Mouse (Mus musculus) testis, adult 10 weeks (tissue): ENCODE data around the gene Gm20518. TPM values are rescaled to one million over a fixed set of nuclear protein-coding genes. Genes with fewer than 3 reads are reported as not detected.

ENCODE experiments used
- polyA plus RNA-seq: library from polyadenylated mRNA; stranded (reverse); fragments of 350-450 nt; fragmentation: Illumina TruSeq; extraction: RNeasy Lipid Tissue Mini Kit (QIAGEN cat#74804); gene quantifications from one replicate; pipeline ENCODE4 v1.2.3, GENCODE M21; 2014; ENCODE audit warnings: low read depth, low replicate concordance

Gene Gm20518
- 0.21 TPM for polyA plus RNA-seq

GRCm38 (mm10) chr16:17891567-17891959, at the start of gene Gm20518:
TSS of gene Gm20518 (minus strand) at chr16:17891671.

DNA sequence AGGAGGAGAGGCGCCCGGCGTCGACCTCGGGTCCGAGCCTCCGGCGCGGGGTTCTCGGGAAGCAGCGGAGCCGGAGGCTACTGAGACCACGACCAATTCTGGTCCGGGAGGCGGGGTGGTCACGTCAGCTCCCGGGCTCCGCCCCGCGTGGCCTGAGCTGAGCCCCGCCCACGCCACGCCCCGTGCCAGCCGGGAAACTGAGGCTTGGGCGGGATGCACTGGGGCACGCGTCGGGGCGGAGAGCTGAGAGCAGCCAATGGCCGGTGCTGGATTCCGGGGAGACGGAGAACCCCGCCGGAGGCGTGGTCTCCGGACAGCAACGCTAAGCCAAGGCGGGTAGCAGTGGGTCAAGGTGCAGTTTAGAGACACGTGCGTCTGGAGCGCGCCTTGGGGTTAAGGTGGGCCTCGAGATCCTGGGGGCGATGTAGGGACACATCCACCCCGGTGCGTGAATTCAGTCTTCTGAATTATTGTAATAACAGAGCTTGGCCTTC, 36.7 kb upstream of the Gm20518 start, which contains the start of gene Slc25a1:
Slc25a1 (minus strand) TSS at position 133 of the 494 bp plus-strand sequence.

DNA sequence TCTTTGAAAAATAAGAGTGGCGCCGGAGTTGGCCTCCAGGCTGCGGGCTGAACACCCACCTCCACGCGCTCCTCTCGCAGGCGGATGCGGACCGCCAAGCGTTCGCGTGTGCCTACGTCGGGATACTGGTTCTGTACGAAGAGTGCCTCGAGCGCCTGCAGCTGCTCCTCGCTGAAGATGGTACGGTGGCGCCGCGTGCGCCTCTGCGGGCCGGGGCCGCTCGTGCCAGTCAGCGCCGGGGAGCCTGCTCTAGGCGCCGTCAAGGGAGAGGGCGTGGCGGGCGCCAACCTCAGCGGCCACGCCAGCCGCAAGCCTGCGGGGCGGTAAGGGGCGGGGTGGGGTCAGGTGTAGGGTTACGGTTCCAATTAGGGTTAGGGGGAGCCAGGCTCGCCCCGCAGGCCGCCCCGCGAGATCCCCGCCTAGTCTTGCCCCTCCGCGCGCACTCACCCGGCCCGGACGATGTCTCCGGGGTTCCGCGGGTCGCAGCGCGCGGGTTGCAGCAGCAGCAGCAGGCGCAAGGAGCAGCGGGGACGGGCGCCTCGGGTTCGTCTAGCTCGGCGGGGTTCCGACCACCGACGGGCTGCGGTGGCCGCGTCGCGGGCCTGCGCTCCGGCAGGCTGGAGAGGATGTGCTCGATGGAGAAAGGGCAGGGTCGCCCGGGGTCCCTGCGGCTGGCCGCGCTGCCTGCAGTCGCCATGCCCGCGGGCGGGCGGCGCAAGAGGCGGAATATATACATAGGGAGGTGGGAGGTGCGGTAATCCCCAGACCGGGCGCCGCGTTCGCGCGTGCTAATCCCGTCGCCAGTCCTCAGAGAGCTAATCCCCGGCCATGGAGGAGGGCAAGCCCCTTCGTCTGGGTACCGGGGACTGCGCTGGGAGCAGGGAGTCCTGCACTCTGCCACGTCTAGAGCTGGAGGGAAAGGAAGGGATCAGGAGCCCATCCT, 23.1 kb upstream of the Gm20518 start, which contains the start of gene Gsc2:
Gsc2 (minus strand) TSS at position 753 of the 943 bp plus-strand sequence.

DNA sequence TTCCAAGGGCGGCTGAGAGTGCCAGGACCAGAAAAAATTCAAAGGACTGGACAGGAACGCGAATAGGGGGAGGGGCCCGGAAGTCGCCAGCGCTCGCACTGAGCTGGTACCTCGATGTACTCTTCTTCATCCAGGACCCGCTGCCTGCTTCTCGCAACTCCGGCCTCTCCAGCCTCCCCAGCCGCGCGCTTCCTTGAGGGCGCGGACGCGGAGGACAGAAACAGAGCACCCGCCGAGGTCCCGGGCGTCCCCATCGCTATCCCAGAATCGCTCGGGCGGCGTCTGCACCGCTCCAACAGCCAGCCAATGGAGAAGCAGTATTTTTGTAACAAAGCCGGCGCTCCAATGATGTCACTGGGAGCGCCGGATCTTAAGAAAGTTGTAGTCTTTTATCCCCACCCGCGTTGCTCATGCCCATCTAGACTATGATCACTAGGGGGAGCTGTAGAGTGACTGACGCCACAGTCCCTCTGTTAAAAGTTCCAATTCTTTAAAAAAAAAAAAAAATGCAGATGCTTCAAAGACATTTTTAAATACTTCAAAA, 19.7 kb upstream of the Gm20518 start, which contains the start of gene Ess2:
Ess2 (minus strand) TSS at position 297 of the 544 bp plus-strand sequence.

DNA sequence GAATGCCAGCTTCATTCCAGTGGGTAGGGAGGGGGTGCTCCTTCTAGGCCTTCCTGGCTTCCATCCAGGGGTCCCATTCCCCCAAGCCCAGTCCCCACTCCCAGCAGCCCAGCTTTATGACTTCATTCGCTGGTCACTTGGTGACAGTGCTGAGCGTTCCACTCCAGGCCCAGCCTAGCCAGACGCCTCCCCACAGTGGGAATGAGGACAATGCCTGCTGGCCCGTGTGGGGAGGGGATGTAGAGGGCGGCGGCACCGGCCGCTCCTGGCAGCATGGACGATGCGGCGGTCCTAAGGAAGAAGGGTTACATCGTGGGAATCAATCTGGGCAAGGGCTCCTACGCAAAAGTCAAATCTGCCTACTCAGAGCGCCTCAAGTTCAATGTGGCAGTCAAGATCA, 7.0 kb upstream of the Gm20518 start, which contains the start of the genes Dgcr2 and Tssk2:
Dgcr2 (minus strand) TSS at position 101 of the 400 bp plus-strand sequence.
Tssk2 (plus strand) TSS at position 176 of the 400 bp plus-strand sequence.

DNA sequence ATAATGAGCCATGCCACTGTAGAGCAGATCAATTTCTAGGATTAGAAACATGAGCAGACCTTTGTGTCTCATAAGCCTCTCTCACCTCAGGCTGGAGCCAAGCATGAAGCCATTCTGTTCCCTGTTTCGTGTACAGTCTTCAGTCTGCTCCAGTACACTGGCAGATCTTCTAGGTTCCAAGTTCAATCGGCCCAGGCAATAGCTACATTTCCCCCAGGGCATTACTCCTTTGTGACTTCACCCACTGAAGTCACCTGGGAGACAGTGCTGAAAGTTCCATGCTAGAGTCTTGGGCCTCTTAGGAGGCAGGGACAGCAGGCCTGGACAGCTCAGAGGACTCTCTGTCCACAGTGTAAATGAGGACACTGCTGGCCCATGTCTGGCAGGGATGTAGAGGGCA, 2.5 kb upstream of the Gm20518 start, which contains the start of gene Tssk1:
Tssk1 (plus strand) TSS at position 301 of the 400 bp plus-strand sequence.

DNA sequence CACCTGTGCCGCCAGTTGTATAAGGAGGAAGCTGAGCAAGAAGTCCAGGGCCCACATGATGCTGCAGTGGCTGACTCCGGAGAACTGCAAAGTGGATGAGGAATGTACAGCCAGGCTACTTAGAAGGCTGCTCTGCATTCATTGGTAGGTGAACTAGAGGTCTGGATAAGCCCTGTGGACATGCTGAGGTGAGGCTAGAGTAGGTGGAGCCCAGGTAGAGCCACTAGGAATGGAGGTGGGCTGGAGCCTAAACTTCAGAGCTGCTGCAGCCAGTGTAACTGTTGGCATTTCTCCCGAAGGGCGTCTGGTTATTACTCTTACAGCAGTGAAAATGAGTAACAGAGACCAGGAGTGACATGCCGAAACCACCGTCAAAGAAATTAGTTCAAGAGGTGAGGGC, 53.4 kb downstream of the Gm20518 start, which contains the start of gene Car15:
Car15 (minus strand) TSS at position 314 of the 400 bp plus-strand sequence.

GRCm38 (mm10) chr16:17832821-17833220, 58.6 kb downstream of the Gm20518 start, which contains the start of gene B830017H08Rik:
TSS of gene B830017H08Rik (plus strand) at chr16:17833121.

GRCm38 (mm10) chr16:17796971-17797811, 94.3 kb downstream of the Gm20518 start, which contains the start of gene Scarf2:
TSS of gene Scarf2 (plus strand) at chr16:17797282.

Other genes starting within 250 kb of the Gm20518 start
- gene Ccdc74a, start 245.2 kb downstream of the Gm20518 start, polyA plus RNA-seq: 18.4 TPM
- 9.5 TPM for gene Med15, start 158.8 kb downstream of the Gm20518 start, polyA plus RNA-seq
- gene Klhl22, start 132.1 kb downstream of the Gm20518 start, polyA plus RNA-seq: 4.0 TPM
- not detected for gene Scarf2, start 94.4 kb downstream of the Gm20518 start, polyA plus RNA-seq
- 1.3 TPM for gene B830017H08Rik, start 58.5 kb downstream of the Gm20518 start, polyA plus RNA-seq
- gene Car15, start 53.3 kb downstream of the Gm20518 start, polyA plus RNA-seq: 0.80 TPM
- 14.2 TPM for gene Tssk1, start 2.6 kb upstream of the Gm20518 start, polyA plus RNA-seq
- 23.1 TPM for gene Dgcr2, start 6.9 kb upstream of the Gm20518 start, polyA plus RNA-seq
- 76.7 TPM for gene Tssk2, start 7.0 kb upstream of the Gm20518 start, polyA plus RNA-seq
- 4.6 TPM for gene Ess2, start 19.7 kb upstream of the Gm20518 start, polyA plus RNA-seq
- gene Gsc2, start 23.4 kb upstream of the Gm20518 start, polyA plus RNA-seq: not detected
- gene Slc25a1, start 36.5 kb upstream of the Gm20518 start, polyA plus RNA-seq: 11.0 TPM
- gene Vpreb2, start 88.8 kb upstream of the Gm20518 start, polyA plus RNA-seq: not detected
- 27.1 TPM for gene Dgcr6, start 161.2 kb upstream of the Gm20518 start, polyA plus RNA-seq
- 0.10 TPM for gene Prodh, start 198.5 kb upstream of the Gm20518 start, polyA plus RNA-seq
- not detected for gene Rtn4r, start 236.0 kb upstream of the Gm20518 start, polyA plus RNA-seq